In the genomic region with DNA sequence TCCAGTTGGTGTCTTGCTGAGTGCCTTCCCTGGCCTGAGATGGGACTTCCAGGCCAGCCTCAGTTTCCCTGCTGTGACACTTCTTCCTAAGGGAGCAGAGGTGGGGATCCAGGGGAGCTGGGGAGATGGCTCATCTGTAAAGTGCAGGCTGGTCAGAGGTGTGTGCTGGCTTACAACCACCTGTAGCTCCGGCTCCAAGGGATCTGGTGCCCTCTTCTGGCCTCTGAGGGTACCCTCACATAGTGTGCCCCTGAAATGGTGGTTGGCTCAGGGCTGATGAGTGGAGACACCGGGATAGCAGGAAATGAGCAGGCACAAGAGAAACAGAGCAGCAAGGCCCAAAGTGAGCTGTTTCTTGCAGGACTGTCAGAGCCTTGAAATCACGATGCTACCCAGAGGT, we compare ENCODE assay signal across 8 mouse cellular contexts. TPM values are rescaled to one million over a fixed set of nuclear protein-coding genes. Genes with fewer than 3 reads are reported as not detected.
DNase-seq lines count a peak whose midpoint lies in the region; ATAC-seq and TF ChIP-seq lines count a peak whose summit lies in the region.

No protein-coding gene starts in this region.

- peak in 1 of 2 experiments; percentile 54 for DNase-seq in layer of hippocampus, adult 2 months (ENCODE audit: low spot score in 2 of 2)
- no peak for DNase-seq in layer of hippocampus, adult 8-10 months (ENCODE audit: low spot score in 2 of 2)
- DNase-seq in adipocyte (ENCODE audit: low spot score) (peak; percentile 70), liver (peak; percentile 83)
- peak; percentile 66 for DNase-seq in hindbrain, embryonic 14.5 days (ENCODE audit: low spot score)

- no peak overlapping the region for H3K27ac ChIP-seq in layer of hippocampus, adult 2 months
- H3K27ac ChIP-seq in embryonic facial prominence, embryonic 13.5 days: no peak overlapping the region
- H3K27ac ChIP-seq in hindbrain, embryonic 14.5 days: no peak overlapping the region
- no peak overlapping the region for H3K27ac ChIP-seq in neural tube, embryonic 14.5 days (ENCODE audit: low read depth, low read length)

- no peak overlapping the region for H3K9ac ChIP-seq in embryonic facial prominence, embryonic 13.5 days
- H3K9ac ChIP-seq in hindbrain, embryonic 14.5 days: no peak overlapping the region
- H3K9ac ChIP-seq in neural tube, embryonic 14.5 days (replicated peaks; ENCODE audit: low read depth, low read length): no peak overlapping the region

- peak; percentile 80 for TF ChIP-seq CTCF in layer of hippocampus, adult 2 months (conservative IDR thresholded peaks at IDR 0.05)

- peak; percentile 56; the same call in 1 of the 2 replicates for ATAC-seq in embryonic facial prominence, embryonic 13.5 days (ENCODE audit: insufficient number of reproducible peaks, insufficient read depth, low FRiP score, low TSS enrichment, low read depth)
- ATAC-seq in hindbrain, embryonic 14.5 days (ENCODE audit: low FRiP score): no peak
- ATAC-seq in neural tube, embryonic 14.5 days (ENCODE audit: low read depth): peak; percentile 65; the same call in 1 of the 2 replicates
- no peak for ATAC-seq in inflammation-experienced regulatory T-cells, adult 6 months

- H3K4me3 ChIP-seq in layer of hippocampus, adult 2 months: no peak overlapping the region
- H3K4me3 ChIP-seq in embryonic facial prominence, embryonic 13.5 days: no peak overlapping the region
- no peak overlapping the region for H3K4me3 ChIP-seq in hindbrain, embryonic 14.5 days (replicated peaks; ENCODE audit: low read length)
- no peak overlapping the region for H3K4me3 ChIP-seq in neural tube, embryonic 14.5 days (ENCODE audit: low read depth, low read length)

- 0 out of 2 replicates have a peak, but pooled peaks cover 3% of the 10 kb centered on the region for H3K4me1 ChIP-seq in embryonic facial prominence, embryonic 13.5 days
- no peaks in the 10 kb centered on the region for H3K4me1 ChIP-seq in hindbrain, embryonic 14.5 days (replicated peaks; ENCODE audit: control insufficient read depth, insufficient read depth, low read length)
- no peaks in the 10 kb centered on the region for H3K4me1 ChIP-seq in neural tube, embryonic 14.5 days (ENCODE audit: control insufficient read depth, insufficient read depth, low read length)

- H3K4me2 ChIP-seq in embryonic facial prominence, embryonic 13.5 days: no peak overlapping the region
- H3K4me2 ChIP-seq in hindbrain, embryonic 14.5 days (replicated peaks): no peak overlapping the region
- H3K4me2 ChIP-seq in neural tube, embryonic 14.5 days (ENCODE audit: low read depth, low read length): no peak overlapping the region

- peaks cover 10% of the 10 kb centered on the region for H3K36me3 ChIP-seq in embryonic facial prominence, embryonic 13.5 days
- H3K36me3 ChIP-seq in hindbrain, embryonic 14.5 days (replicated peaks; ENCODE audit: control insufficient read depth, insufficient read depth): peaks cover 7% of the 10 kb centered on the region
- no peaks in the 10 kb centered on the region for H3K36me3 ChIP-seq in neural tube, embryonic 14.5 days (ENCODE audit: control insufficient read depth, insufficient read depth, low read length)

- WGBS in embryonic facial prominence, embryonic 13.5 days: 4% methylated on average over 3 of the region's 3 CpGs
- WGBS in hindbrain, embryonic 14.5 days: 7% methylated on average over 3 of the region's 3 CpGs
- 8% methylated on average over 3 of the region's 3 CpGs for WGBS in neural tube, embryonic 14.5 days

- H3K9me3 ChIP-seq in embryonic facial prominence, embryonic 13.5 days: no peaks in the 10 kb centered on the region
- no peaks in the 10 kb centered on the region for H3K9me3 ChIP-seq in hindbrain, embryonic 14.5 days (ENCODE audit: control insufficient read depth, low read length)
- H3K9me3 ChIP-seq in neural tube, embryonic 14.5 days (ENCODE audit: control insufficient read depth, low read length): no peaks in the 10 kb centered on the region

- no peaks in the 10 kb centered on the region for H3K27me3 ChIP-seq in embryonic facial prominence, embryonic 13.5 days
- peaks cover 4% of the 10 kb centered on the region; the same call in 1 of the 2 replicates for H3K27me3 ChIP-seq in hindbrain, embryonic 14.5 days (ENCODE audit: control insufficient read depth, insufficient read depth, low read length)
- no peaks in the 10 kb centered on the region for H3K27me3 ChIP-seq in neural tube, embryonic 14.5 days (ENCODE audit: control insufficient read depth, insufficient read depth, low read length)

RNA-seq across cellular contexts. Expression of gene Micall2, which starts 9.6 kb away (rescaled TPM):
- total RNA-seq in layer of hippocampus, adult 2 months (2021): 1 to 10 TPM; 1.4 to 1.6 TPM
- 1 to 10 TPM; 2.0 to 4.5 (median 2.8) TPM for total RNA-seq in layer of hippocampus, adult 8-10 months (2022)
- polyA plus RNA-seq in embryonic facial prominence, embryonic 13.5 days (2015; fragmentation: Nextera tagmentation; extraction: Ambion mirVana): 7.3 and 8.9 TPM in 2 replicates
- polyA plus RNA-seq in hindbrain, embryonic 14.5 days (2014; fragmentation: Nextera tagmentation; extraction: Ambion mirVana): 10.6 and 10.7 TPM in 2 replicates
- 9.1 and 9.4 TPM in 2 replicates for polyA plus RNA-seq in neural tube, embryonic 14.5 days (2014; fragmentation: Nextera tagmentation; extraction: Ambion mirVana)
- polyA plus RNA-seq in inflammation-experienced regulatory T-cells, adult 6 months (2017; shearing (Covaris generic)): not detected

RNA-seq across cellular contexts. Expression of gene Ints1, which starts 29.7 kb away (rescaled TPM):
- total RNA-seq in layer of hippocampus, adult 2 months (2021): 100 to 1,000 TPM in 1 of 2 experiments, 10 to 100 TPM in 1; 94.7 to 103 TPM
- 100 to 1,000 TPM in 1 of 4 experiments, 10 to 100 TPM in 3; 80.3 to 100 (median 97.2) TPM for total RNA-seq in layer of hippocampus, adult 8-10 months (2022)
- 24.5 and 29.0 TPM in 2 replicates for polyA plus RNA-seq in embryonic facial prominence, embryonic 13.5 days (2015; fragmentation: Nextera tagmentation; extraction: Ambion mirVana)
- 37.2 and 37.6 TPM in 2 replicates for polyA plus RNA-seq in hindbrain, embryonic 14.5 days (2014; fragmentation: Nextera tagmentation; extraction: Ambion mirVana)
- polyA plus RNA-seq in neural tube, embryonic 14.5 days (2014; fragmentation: Nextera tagmentation; extraction: Ambion mirVana): 35.4 and 39.6 TPM in 2 replicates
- polyA plus RNA-seq in inflammation-experienced regulatory T-cells, adult 6 months (2017; shearing (Covaris generic)): 10 to 100 TPM; 12.9 to 21.0 (median 16.1) TPM

RNA-seq across cellular contexts. Expression of gene Mafk, which starts 45.5 kb away (rescaled TPM):
- total RNA-seq in layer of hippocampus, adult 2 months (2021): 1 to 10 TPM; 9.2 to 9.9 TPM
- 10 to 100 TPM in 2 of 4 experiments, 1 to 10 TPM in 2; 9.2 to 16.4 (median 10.5) TPM for total RNA-seq in layer of hippocampus, adult 8-10 months (2022)
- polyA plus RNA-seq in embryonic facial prominence, embryonic 13.5 days (2015; fragmentation: Nextera tagmentation; extraction: Ambion mirVana): 8.7 and 9.6 TPM in 2 replicates
- polyA plus RNA-seq in hindbrain, embryonic 14.5 days (2014; fragmentation: Nextera tagmentation; extraction: Ambion mirVana): 7.1 and 7.8 TPM in 2 replicates
- polyA plus RNA-seq in neural tube, embryonic 14.5 days (2014; fragmentation: Nextera tagmentation; extraction: Ambion mirVana): 5.7 and 8.9 TPM in 2 replicates
- 10 to 100 TPM; 10.7 to 12.5 (median 11.0) TPM for polyA plus RNA-seq in inflammation-experienced regulatory T-cells, adult 6 months (2017; shearing (Covaris generic))

Comparison
In these comparisons a context has a peak if more than half of its experiments do, and no peak if none do; other contexts are left out.
1. DNase-seq: peak in adipocyte (single experiment), hindbrain, embryonic 14.5 days (single experiment) and liver (single experiment); none in layer of hippocampus, adult 8-10 months (0 of 2).
2. ATAC-seq: peak in embryonic facial prominence, embryonic 13.5 days (single experiment) and neural tube, embryonic 14.5 days (single experiment); none in hindbrain, embryonic 14.5 days (single experiment) and inflammation-experienced regulatory T-cells, adult 6 months (single experiment).